Mouse (Mus musculus): ENCODE measurements around the gene Ercc8. TPM values are rescaled to one million over a fixed set of nuclear protein-coding genes. Genes with fewer than 3 reads are reported as not detected.

Gene Ercc8
- total and polyA plus RNA-seq, 3 experiments, result 15.9 to 22.2 TPM; not detected in 1

DNA sequence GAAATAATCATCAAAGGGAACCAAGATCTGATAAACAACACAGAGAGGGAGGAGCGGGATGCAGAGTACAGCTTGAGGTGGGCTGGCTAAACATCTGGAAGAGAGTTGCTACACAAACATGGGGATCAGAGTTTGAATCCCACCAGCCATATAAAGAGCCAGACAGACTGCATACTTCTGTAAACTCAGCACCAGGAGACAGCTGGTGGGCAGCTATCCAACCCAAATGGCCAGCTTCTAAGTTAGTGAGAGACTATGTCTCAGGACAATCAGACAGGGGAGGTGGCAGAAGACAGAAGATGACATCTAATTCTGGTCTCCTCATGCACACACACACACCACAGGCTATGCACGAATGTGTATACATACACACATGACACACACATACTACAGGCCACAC is 32.3 kb upstream of the Ercc8 start:
- no peak for DNase-seq (ENCODE audit: low read depth, low spot score)
- H3K4me1 ChIP-seq (ENCODE audit: control insufficient read depth in 1 of 2, insufficient read depth in 2 of 2, low read length in 2 of 2), result no peaks in the 10 kb centered on the region
- H3K27me3 ChIP-seq (ENCODE audit: control insufficient read depth in 1 of 2, insufficient read depth in 2 of 2, low read length in 2 of 2), result no peaks in the 10 kb centered on the region
- H3K36me3 ChIP-seq (ENCODE audit: control insufficient read depth in 1 of 2, insufficient read depth in 2 of 2, low read length in 2 of 2), result no peaks in the 10 kb centered on the region
- no peaks in the 10 kb centered on the region; the same call in 1 of the 2 replicates for H3K79me2 ChIP-seq (ENCODE audit: control insufficient read depth, insufficient read depth, low read length, poor library complexity)
- no peak overlapping the region for H3K4me3 ChIP-seq (ENCODE audit: control insufficient read depth in 1 of 2, insufficient read depth in 1 of 2, low read depth in 2 of 2, low read length in 2 of 2)
- no peak overlapping the region for H3K27ac ChIP-seq (ENCODE audit: control insufficient read depth, low read depth, low read length)
- no peak overlapping the region for H3K9ac ChIP-seq (ENCODE audit: control insufficient read depth, low read depth, low read length, poor library complexity, severe bottlenecking)
- TF ChIP-seq CHD1 (IDR thresholded peaks at IDR 0.05; ENCODE audit: low read depth, low read length) (no peak), EP300 (IDR thresholded peaks at IDR 0.05; ENCODE audit: low read depth in 1 of 2, low read length in 2 of 2) (no peak), E2F4 (IDR thresholded peaks at IDR 0.05; ENCODE audit: borderline replicate concordance, low read depth, low read length) (no peak), SMC3 (IDR thresholded peaks at IDR 0.05; ENCODE audit: low read depth, low read length) (no peak), POLR2AphosphoS2 (IDR thresholded peaks at IDR 0.05; ENCODE audit: low read length) (no peak)
- H3K9me3 ChIP-seq (replicated peaks; ENCODE audit: insufficient read depth, low read length), result no peaks in the 10 kb centered on the region

DNA sequence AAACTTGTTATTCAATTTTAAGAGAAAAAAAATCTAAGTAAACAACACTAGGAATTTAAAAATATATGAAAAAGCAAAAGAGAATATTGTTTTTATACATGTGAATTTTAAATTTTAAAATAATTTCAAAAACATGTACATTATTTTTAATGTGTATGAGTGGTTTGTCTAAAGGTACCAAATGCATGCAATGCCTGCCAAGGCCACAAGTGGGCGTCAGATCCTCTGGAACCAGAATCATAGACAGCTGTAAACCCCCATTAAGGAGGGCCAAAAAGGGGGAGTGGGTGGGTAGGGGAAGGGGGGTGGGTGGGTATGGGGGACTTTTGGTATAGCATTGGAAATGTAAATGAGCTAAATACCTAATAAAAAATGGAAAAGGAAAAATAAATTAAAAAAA is 31.4 kb upstream of the Ercc8 start:
- no peaks in the 10 kb centered on the region for H3K36me3 ChIP-seq (ENCODE audit: control insufficient read depth in 1 of 2, insufficient read depth in 2 of 2, low read length in 2 of 2)
- no peak overlapping the region for H3K4me3 ChIP-seq (ENCODE audit: control insufficient read depth in 1 of 2, insufficient read depth in 1 of 2, low read depth in 2 of 2, low read length in 2 of 2)
- no peak overlapping the region for H3K27ac ChIP-seq (ENCODE audit: control insufficient read depth, low read depth, low read length)
- no peaks in the 10 kb centered on the region for H3K4me1 ChIP-seq (ENCODE audit: control insufficient read depth in 1 of 2, insufficient read depth in 2 of 2, low read length in 2 of 2)
- no peaks in the 10 kb centered on the region; the same call in 1 of the 2 replicates for H3K79me2 ChIP-seq (ENCODE audit: control insufficient read depth, insufficient read depth, low read length, poor library complexity)
- DNase-seq (ENCODE audit: low read depth, low spot score), result peak; percentile 64
- H3K9ac ChIP-seq (ENCODE audit: control insufficient read depth, low read depth, low read length, poor library complexity, severe bottlenecking), result no peak overlapping the region
- H3K27me3 ChIP-seq (ENCODE audit: control insufficient read depth in 1 of 2, insufficient read depth in 2 of 2, low read length in 2 of 2), result no peaks in the 10 kb centered on the region
- TF ChIP-seq RAD21 (IDR thresholded peaks at IDR 0.05; ENCODE audit: low read depth, low read length) (peak; percentile 37), SIN3A (IDR thresholded peaks at IDR 0.05; ENCODE audit: low read length) (no peak), ZC3H11A (IDR thresholded peaks at IDR 0.05; ENCODE audit: low read depth, low read length) (0 out of 2 replicates have a peak, but pooled peaks have one; percentile 20), SMC3 (IDR thresholded peaks at IDR 0.05; ENCODE audit: low read depth, low read length) (peak; percentile 57), MAFK (IDR thresholded peaks at IDR 0.05; ENCODE audit: borderline replicate concordance, low read depth, low read length) (no peak), POLR2AphosphoS5 (IDR thresholded peaks at IDR 0.05; ENCODE audit: borderline replicate concordance, low read depth, low read length) (no peak), CTCF (IDR thresholded peaks at IDR 0.05 in 2 of 3, conservative IDR thresholded peaks at IDR 0.05 in 1 of 3; ENCODE audit: control insufficient read depth in 1 of 3, insufficient read depth in 1 of 3, low read depth in 2 of 3, low read length in 3 of 3, poor library complexity in 1 of 3, severe bottlenecking in 1 of 3) (peak; percentile 54 to 65 (median 64)), ZNF384 (IDR thresholded peaks at IDR 0.05; ENCODE audit: low read depth, low read length) (peak; percentile 68)
- H3K9me3 ChIP-seq (replicated peaks; ENCODE audit: insufficient read depth, low read length), result no peaks in the 10 kb centered on the region

DNA sequence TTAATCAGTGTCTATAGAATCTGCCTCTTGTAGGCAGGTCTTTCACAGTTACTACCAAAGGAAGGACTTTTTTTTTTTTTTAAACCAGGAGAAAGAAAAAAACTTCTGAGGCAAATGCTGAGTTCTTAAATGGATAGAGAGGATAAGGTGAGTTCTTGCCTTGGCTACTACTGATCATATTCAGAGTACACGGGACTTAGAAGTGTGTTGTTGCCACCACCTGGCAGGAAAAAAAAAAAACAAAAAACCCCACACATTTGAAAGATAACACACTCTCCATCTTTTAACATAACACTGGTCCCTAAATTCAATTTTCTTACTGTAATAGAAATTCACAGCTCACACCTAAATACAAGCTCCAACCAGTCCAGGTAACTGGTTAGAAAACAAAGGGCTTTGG is 30.6 kb upstream of the Ercc8 start:
- no peak overlapping the region for H3K4me3 ChIP-seq (ENCODE audit: control insufficient read depth in 1 of 2, insufficient read depth in 1 of 2, low read depth in 2 of 2, low read length in 2 of 2)
- no peak overlapping the region for H3K27ac ChIP-seq (ENCODE audit: control insufficient read depth, low read depth, low read length)
- H3K4me1 ChIP-seq (ENCODE audit: control insufficient read depth in 1 of 2, insufficient read depth in 2 of 2, low read length in 2 of 2), result no peaks in the 10 kb centered on the region

More for the DNA sequence above, 30.6 kb upstream of the Ercc8 start:
- no peak for DNase-seq (ENCODE audit: low read depth, low spot score)
- Histone ChIP-seq H3K9ac (ENCODE audit: control insufficient read depth, low read depth, low read length, poor library complexity, severe bottlenecking) (no peak overlapping the region), H3K9me3 (replicated peaks; ENCODE audit: insufficient read depth, low read length) (no peaks in the 10 kb centered on the region), H3K27me3 (ENCODE audit: control insufficient read depth in 1 of 2, insufficient read depth in 2 of 2, low read length in 2 of 2) (no peaks in the 10 kb centered on the region), H3K79me2 (ENCODE audit: control insufficient read depth, insufficient read depth, low read length, poor library complexity) (no peaks in the 10 kb centered on the region; the same call in 1 of the 2 replicates), H3K36me3 (ENCODE audit: control insufficient read depth in 1 of 2, insufficient read depth in 2 of 2, low read length in 2 of 2) (no peaks in the 10 kb centered on the region)
- no peak for TF ChIP-seq MYB (IDR thresholded peaks at IDR 0.05; ENCODE audit: low read depth, low read length)
- TF ChIP-seq JUND (IDR thresholded peaks at IDR 0.05; ENCODE audit: low read depth, low read length), result no peak
- no peak for TF ChIP-seq USF2 (IDR thresholded peaks at IDR 0.05; ENCODE audit: borderline replicate concordance in 1 of 2, insufficient read depth in 1 of 2, low read depth in 1 of 2, low read length in 2 of 2)
- no peak for TF ChIP-seq TBP (IDR thresholded peaks at IDR 0.05; ENCODE audit: low read depth, low read length)
- TF ChIP-seq ZKSCAN1 (IDR thresholded peaks at IDR 0.05; ENCODE audit: low read depth, low read length), result no peak
- TF ChIP-seq E2F4 (IDR thresholded peaks at IDR 0.05; ENCODE audit: borderline replicate concordance, low read depth, low read length), result no peak
- TF ChIP-seq MYC (IDR thresholded peaks at IDR 0.05; ENCODE audit: low read depth, low read length), result no peak
- TF ChIP-seq SIN3A (IDR thresholded peaks at IDR 0.05; ENCODE audit: low read length), result no peak
- no peak for TF ChIP-seq POLR2A (IDR thresholded peaks at IDR 0.05; ENCODE audit: control insufficient read depth in 1 of 2, insufficient read depth in 1 of 2, low read depth in 1 of 2, low read length in 2 of 2, poor library complexity in 1 of 2)
- no peak for TF ChIP-seq ZNF384 (IDR thresholded peaks at IDR 0.05; ENCODE audit: low read depth, low read length)
- no peak for TF ChIP-seq ELF1 (IDR thresholded peaks at IDR 0.05; ENCODE audit: low read depth, low read length)
- TF ChIP-seq ZC3H11A (IDR thresholded peaks at IDR 0.05; ENCODE audit: low read depth, low read length), result no peak
